32 mouse cellular contexts compared by ENCODE assay signal in genomic region chr5:27205754-27206153, GRCm38 (mm10).
DNase-seq lines count a peak whose midpoint lies in the region; ATAC-seq and TF ChIP-seq lines count a peak whose summit lies in the region.
"Had no signal": no experiment of that assay in that cellular context is flagged by ENCODE, and none has a peak within 500 bp of the region (broad histone marks: within the 10 kb centered on the region; RNA-seq: fewer than 3 reads in every experiment).

No protein-coding gene starts in this region.

- H3K27ac ChIP-seq in forebrain, postnatal 0 days (ENCODE audit: low read depth, low read length) = no peak overlapping the region
- H3K27ac ChIP-seq in forebrain, embryonic 11.5 days (ENCODE audit: low read depth, low read length) = no peak overlapping the region
- peak overlapping the region; percentile 13; the same call in 1 of the 2 replicates for H3K27ac ChIP-seq in bone marrow macrophage, adult 2 months (ENCODE audit: insufficient read depth, low read depth, low read length)
- H3K27ac ChIP-seq in cortical plate, adult 2 months (ENCODE audit: insufficient read depth, low read length) = peak overlapping the region; percentile 59; the same call in 1 of the 2 replicates
- H3K27ac ChIP-seq in kidney, embryonic 14.5 days (ENCODE audit: low read depth, low read length) = no peak overlapping the region
- H3K27ac ChIP-seq: embryonic facial prominence, embryonic 10.5 days; embryonic facial prominence, embryonic 13.5 days; heart, embryonic 15.5 days; hindbrain, embryonic 14.5 days; hindbrain, postnatal 0 days had no signal

- no peak overlapping the region for H3K4me2 ChIP-seq in forebrain, postnatal 0 days (ENCODE audit: low read depth)
- no peak overlapping the region for H3K4me2 ChIP-seq in forebrain, embryonic 11.5 days (ENCODE audit: low read depth, low read length, severe bottlenecking)
- no peak overlapping the region for H3K4me2 ChIP-seq in kidney, embryonic 14.5 days (replicated peaks; ENCODE audit: low read depth, low read length)
- H3K4me2 ChIP-seq: embryonic facial prominence, embryonic 13.5 days; heart, embryonic 12.5 days; heart, embryonic 15.5 days; hindbrain, embryonic 14.5 days had no signal

- no peaks in the 10 kb centered on the region for H3K36me3 ChIP-seq in forebrain, postnatal 0 days (ENCODE audit: insufficient read depth)
- H3K36me3 ChIP-seq in forebrain, embryonic 11.5 days (ENCODE audit: control insufficient read depth, insufficient read depth, low read length) = no peaks in the 10 kb centered on the region
- no peaks in the 10 kb centered on the region for H3K36me3 ChIP-seq in kidney, embryonic 14.5 days (ENCODE audit: control insufficient read depth, insufficient read depth, low read length)
- H3K36me3 ChIP-seq: embryonic facial prominence, embryonic 10.5 days; embryonic facial prominence, embryonic 13.5 days; G1E; heart, embryonic 12.5 days; heart, embryonic 15.5 days had no signal

- TF ChIP-seq POLR2A in bone marrow macrophage, adult 2 months (IDR thresholded peaks at IDR 0.05; ENCODE audit: borderline replicate concordance, low read depth, low read length) = no peak
- TF ChIP-seq POLR2A in cortical plate, adult 2 months (IDR thresholded peaks at IDR 0.05; ENCODE audit: extremely low read depth, insufficient read depth, low read length) = no peak

- no peaks in the 10 kb centered on the region for H3K9me3 ChIP-seq in forebrain, postnatal 0 days (ENCODE audit: low read length)
- no peaks in the 10 kb centered on the region for H3K9me3 ChIP-seq in forebrain, embryonic 11.5 days (ENCODE audit: control insufficient read depth, low read length)
- no peaks in the 10 kb centered on the region for H3K9me3 ChIP-seq in kidney, embryonic 14.5 days (ENCODE audit: control insufficient read depth, low read length)
- H3K9me3 ChIP-seq: embryonic facial prominence, embryonic 10.5 days; embryonic facial prominence, embryonic 13.5 days; heart, embryonic 12.5 days; heart, embryonic 15.5 days had no signal

- ATAC-seq in forebrain, postnatal 0 days = peak; percentile 60
- no peak for ATAC-seq in forebrain, embryonic 11.5 days (replicated peaks; ENCODE audit: low FRiP score)
- ATAC-seq in megakaryocyte, adult 5-6 weeks (ENCODE audit: poor library complexity, severe bottlenecking) = peak; percentile 12; the same call in 1 of the 2 replicates
- no peak for ATAC-seq in kidney, embryonic 14.5 days (ENCODE audit: low FRiP score, low TSS enrichment)
- ATAC-seq: forebrain, embryonic 14.5 days; hindbrain, postnatal 0 days; inflammation-experienced regulatory T-cells, adult 6 months; intestine, embryonic 16.5 days; Patski had no signal

- H3K27me3 ChIP-seq in forebrain, postnatal 0 days (ENCODE audit: insufficient read depth, low read length) = no peaks in the 10 kb centered on the region
- H3K27me3 ChIP-seq in forebrain, embryonic 11.5 days (ENCODE audit: control insufficient read depth, insufficient read depth, low read length) = no peaks in the 10 kb centered on the region
- no peaks in the 10 kb centered on the region for H3K27me3 ChIP-seq in kidney, embryonic 14.5 days (ENCODE audit: control insufficient read depth, insufficient read depth, low read length)
- H3K27me3 ChIP-seq: CH12.LX; embryonic facial prominence, embryonic 13.5 days; heart, embryonic 12.5 days; heart, embryonic 15.5 days; Patski had no signal

- no peak overlapping the region for H3K9ac ChIP-seq in forebrain, postnatal 0 days
- H3K9ac ChIP-seq in forebrain, embryonic 11.5 days (ENCODE audit: low read length) = no peak overlapping the region
- no peak overlapping the region for H3K9ac ChIP-seq in kidney, embryonic 14.5 days (ENCODE audit: low read depth, low read length)
- H3K9ac ChIP-seq: embryonic facial prominence, embryonic 13.5 days; heart, embryonic 12.5 days; heart, embryonic 15.5 days; hindbrain, embryonic 14.5 days had no signal

- no peak for TF ChIP-seq CTCF in forebrain, postnatal 0 days (IDR thresholded peaks at IDR 0.05; ENCODE audit: low read depth)
- no peak for TF ChIP-seq CTCF in bone marrow macrophage, adult 2 months (IDR thresholded peaks at IDR 0.05; ENCODE audit: low read depth, low read length)
- no peak for TF ChIP-seq CTCF in cortical plate, adult 2 months (IDR thresholded peaks at IDR 0.05; ENCODE audit: extremely low read depth, insufficient read depth, low read length)

- 72% methylated on average over 2 of the region's 2 CpGs for WGBS in forebrain, postnatal 0 days
- 95% methylated on average over 2 of the region's 2 CpGs for WGBS in forebrain, embryonic 11.5 days
- 82% methylated on average over 2 of the region's 2 CpGs for WGBS in kidney, embryonic 14.5 days

- H3K4me1 ChIP-seq in forebrain, postnatal 0 days (ENCODE audit: insufficient read depth) = no peaks in the 10 kb centered on the region
- H3K4me1 ChIP-seq in forebrain, embryonic 11.5 days (replicated peaks; ENCODE audit: control insufficient read depth, insufficient read depth, low read length) = no peaks in the 10 kb centered on the region
- H3K4me1 ChIP-seq in bone marrow macrophage, adult 2 months (ENCODE audit: control insufficient read depth, insufficient read depth, low read length) = peaks cover 9% of the 10 kb centered on the region
- H3K4me1 ChIP-seq in cortical plate, adult 2 months (ENCODE audit: control insufficient read depth, insufficient read depth, low read length) = peaks cover 11% of the 10 kb centered on the region
- H3K4me1 ChIP-seq in kidney, embryonic 14.5 days (ENCODE audit: control insufficient read depth, insufficient read depth, low read length) = no peaks in the 10 kb centered on the region
- H3K4me1 ChIP-seq: embryonic facial prominence, embryonic 10.5 days; embryonic facial prominence, embryonic 13.5 days; heart, embryonic 12.5 days; heart, embryonic 15.5 days had no signal

- DNase-seq in forebrain, postnatal 0 days = peak; percentile 8
- no peak for DNase-seq in forebrain, embryonic 11.5 days (ENCODE audit: low spot score)
- DNase-seq in kidney, postnatal 10 days = no peak
- DNase-seq: adrenal gland, postnatal 10 days; adrenal gland, postnatal 36 days; B cell, adult 2 months; cerebellum, adult 18-20 months; cerebellum, adult 9-10 months; cerebellum, postnatal 14 days; embryo, embryonic 11 days; gastrocnemius, postnatal 10 days; gastrocnemius, postnatal 36 days; heart, adult 18-20 months; heart, postnatal 10 days; heart, postnatal 4 days had no signal

- no peak overlapping the region for H3K4me3 ChIP-seq in forebrain, postnatal 0 days (ENCODE audit: low read depth, low read length)
- H3K4me3 ChIP-seq in forebrain, embryonic 11.5 days (ENCODE audit: low read depth, low read length) = no peak overlapping the region
- no peak overlapping the region for H3K4me3 ChIP-seq in bone marrow macrophage, adult 2 months (ENCODE audit: insufficient read depth, low read length)
- H3K4me3 ChIP-seq in cortical plate, adult 2 months (ENCODE audit: insufficient read depth, low read length) = no peak overlapping the region
- H3K4me3 ChIP-seq in kidney, embryonic 14.5 days (ENCODE audit: low read length) = no peak overlapping the region
- H3K4me3 ChIP-seq: embryonic facial prominence, embryonic 10.5 days; embryonic facial prominence, embryonic 13.5 days; erythroblast, embryonic 14.5 days; heart, embryonic 12.5 days; heart, embryonic 15.5 days had no signal

Comparison
In these comparisons a context has a peak if more than half of its experiments do, and no peak if none do; other contexts are left out.
1. ATAC-seq: peak in forebrain, postnatal 0 days (single experiment) and megakaryocyte, adult 5-6 weeks (single experiment); none in forebrain, embryonic 11.5 days (single experiment) and kidney, embryonic 14.5 days (single experiment).
2. H3K27ac ChIP-seq: peak in bone marrow macrophage, adult 2 months (single experiment) and cortical plate, adult 2 months (single experiment); none in forebrain, postnatal 0 days (single experiment), forebrain, embryonic 11.5 days (single experiment) and kidney, embryonic 14.5 days (single experiment).